In genomic region chr3:36150934-36151686, GRCm38 (mm10) we compare ENCODE assay signal across 7 mouse cellular contexts. TPM values are rescaled to one million over a fixed set of nuclear protein-coding genes. Genes with fewer than 3 reads are reported as not detected.
DNase-seq lines count a peak whose midpoint lies in the region; ATAC-seq lines count a peak whose summit lies in the region.

D3Ertd254e (plus strand) TSS chr3:36151017.

- no peaks in the 10 kb centered on the region for H3K27me3 ChIP-seq in embryonic facial prominence, embryonic 10.5 days (replicated peaks; ENCODE audit: low read depth, poor library complexity, severe bottlenecking)
- no peaks in the 10 kb centered on the region for H3K27me3 ChIP-seq in limb, embryonic 11.5 days (ENCODE audit: control insufficient read depth, insufficient read depth, low read length)
- no peaks in the 10 kb centered on the region for H3K27me3 ChIP-seq in midbrain, embryonic 14.5 days (ENCODE audit: control insufficient read depth, insufficient read depth, low read length)

- peaks cover 24% of the 10 kb centered on the region for H3K4me1 ChIP-seq in embryonic facial prominence, embryonic 10.5 days
- H3K4me1 ChIP-seq in limb, embryonic 11.5 days (ENCODE audit: control insufficient read depth, insufficient read depth, low read length) = no peaks in the 10 kb centered on the region; the same call in 1 of the 2 replicates
- peaks cover 20% of the 10 kb centered on the region for H3K4me1 ChIP-seq in midbrain, embryonic 14.5 days (ENCODE audit: control insufficient read depth, insufficient read depth, low read length)

- H3K4me3 ChIP-seq in embryonic facial prominence, embryonic 10.5 days = peak within 1 kb of the TSS; percentile 93
- peak within 1 kb of the TSS; percentile 59 for H3K4me3 ChIP-seq in limb, embryonic 11.5 days (ENCODE audit: low read depth, low read length)
- H3K4me3 ChIP-seq in midbrain, embryonic 14.5 days (replicated peaks; ENCODE audit: low read depth, low read length) = peak within 1 kb of the TSS; percentile 96

- DNase-seq in adrenal gland, postnatal 10 days = peak; percentile 92
- peak; percentile 92 for DNase-seq in embryonic facial prominence, embryonic 10.5 days (ENCODE audit: low spot score)
- DNase-seq in heart, adult 11 months = peak; percentile 100
- peak; percentile 87 for DNase-seq in kidney, adult 18-20 months
- DNase-seq in limb, embryonic 11.5 days (ENCODE audit: low spot score) = peak; percentile 87
- peak; percentile 94 for DNase-seq in midbrain, embryonic 14.5 days
- peak; percentile 64 to 72 for DNase-seq in spleen, adult 18-20 months

- H3K9ac ChIP-seq in limb, embryonic 11.5 days (ENCODE audit: low read length) = peak within 1 kb of the TSS; percentile 78
- peak within 1 kb of the TSS; percentile 98 for H3K9ac ChIP-seq in midbrain, embryonic 14.5 days (replicated peaks; ENCODE audit: low read length)

- peak; percentile 100 for ATAC-seq in limb, embryonic 11.5 days (ENCODE audit: insufficient number of reproducible peaks, low FRiP score, low TSS enrichment, low read depth)
- ATAC-seq in midbrain, embryonic 14.5 days (ENCODE audit: low FRiP score, low TSS enrichment) = peak; percentile 98

- H3K36me3 ChIP-seq in embryonic facial prominence, embryonic 10.5 days (replicated peaks) = no peaks in the 10 kb centered on the region
- H3K36me3 ChIP-seq in limb, embryonic 11.5 days (ENCODE audit: control insufficient read depth, insufficient read depth, low read length) = no peaks in the 10 kb centered on the region
- no peaks in the 10 kb centered on the region for H3K36me3 ChIP-seq in midbrain, embryonic 14.5 days (ENCODE audit: control insufficient read depth, insufficient read depth, low read length)

- peak within 1 kb of the TSS; percentile 95 for H3K27ac ChIP-seq in embryonic facial prominence, embryonic 10.5 days (replicated peaks)
- peak within 1 kb of the TSS; percentile 17; the same call in 1 of the 2 replicates for H3K27ac ChIP-seq in limb, embryonic 11.5 days (replicated peaks; ENCODE audit: low read depth, low read length)
- peak within 1 kb of the TSS; percentile 95 for H3K27ac ChIP-seq in midbrain, embryonic 14.5 days (replicated peaks; ENCODE audit: low read depth, low read length)

- H3K4me2 ChIP-seq in limb, embryonic 11.5 days (ENCODE audit: low read depth, severe bottlenecking) = peak within 1 kb of the TSS; percentile 62
- peak within 1 kb of the TSS; percentile 62 for H3K4me2 ChIP-seq in midbrain, embryonic 14.5 days (ENCODE audit: low read length)

- no peaks in the 10 kb centered on the region for H3K9me3 ChIP-seq in embryonic facial prominence, embryonic 10.5 days
- no peaks in the 10 kb centered on the region for H3K9me3 ChIP-seq in limb, embryonic 11.5 days (ENCODE audit: control insufficient read depth, low read length)
- H3K9me3 ChIP-seq in midbrain, embryonic 14.5 days (ENCODE audit: control insufficient read depth, low read length) = no peaks in the 10 kb centered on the region

- under 1% methylated on average over 54 of the region's 54 CpGs for WGBS in embryonic facial prominence, embryonic 10.5 days
- WGBS in limb, embryonic 11.5 days = under 1% methylated on average over 50 of the region's 54 CpGs
- under 1% methylated on average over 54 of the region's 54 CpGs for WGBS in midbrain, embryonic 14.5 days

RNA-seq across cellular contexts. Expression of gene D3Ertd254e, which starts in this region (rescaled TPM):
- total RNA-seq in adrenal gland, postnatal 10 days (2021) = 1 to 10 TPM; 5.1 to 9.1 TPM
- polyA plus RNA-seq in embryonic facial prominence, embryonic 10.5 days (2016; fragmentation: Nextera tagmentation; extraction: Ambion mirVana) = 8.2 and 9.7 TPM in 2 replicates
- 9.8 and 11.0 TPM in 2 replicates for polyA plus RNA-seq in limb, embryonic 11.5 days (2014; fragmentation: Nextera tagmentation; extraction: Ambion mirVana)
- polyA plus RNA-seq in midbrain, embryonic 14.5 days (2014; fragmentation: Nextera tagmentation; extraction: Ambion mirVana) = 15.8 and 21.3 TPM in 2 replicates

Comparison
In these comparisons a context has a peak if more than half of its experiments do, and no peak if none do; other contexts are left out.
1. Peak in every context shown above with its lines: DNase-seq, ATAC-seq, H3K4me3 ChIP-seq and H3K27ac ChIP-seq.
2. H3K27ac ChIP-seq: peak in every context shown above with its lines; median percentile 95 in embryonic facial prominence, embryonic 10.5 days; 95 in midbrain, embryonic 14.5 days; 17 in limb, embryonic 11.5 days.